Mouse (Mus musculus): ENCODE measurements around the gene Lyzl6. TPM values are rescaled to one million over a fixed set of nuclear protein-coding genes. Genes with fewer than 3 reads are reported as not detected.

The Lyzl6 gene
- polyA plus RNA-seq, 1 experiment: not detected

- no peak for DNase-seq (ENCODE audit: low spot score)
Measured at GRCm38 (mm10) chr11:103645731-103646130, 7.0 kb upstream of the Lyzl6 start.

GRCm38 (mm10) chr11:103643211-103643610, 4.5 kb upstream of the Lyzl6 start:
- DNase-seq (ENCODE audit: low spot score): no peak

- no peak for DNase-seq (ENCODE audit: low spot score)
Measured at GRCm38 (mm10) chr11:103639407-103639946, 787 bp upstream of the Lyzl6 start.

- no peak for DNase-seq (ENCODE audit: low spot score)
Measured at GRCm38 (mm10) chr11:103636261-103636660, 2.4 kb downstream of the Lyzl6 start.

- DNase-seq (ENCODE audit: low spot score): no peak
Measured at GRCm38 (mm10) chr11:103635481-103635880, 3.2 kb downstream of the Lyzl6 start.

- no peak for DNase-seq (ENCODE audit: low spot score)
Measured at GRCm38 (mm10) chr11:103634806-103635205, 3.9 kb downstream of the Lyzl6 start.

- DNase-seq (ENCODE audit: low spot score): no peak
Measured at GRCm38 (mm10) chr11:103627453-103627852, 11.2 kb downstream of the Lyzl6 start.

GRCm38 (mm10) chr11:103621040-103621439, 17.6 kb downstream of the Lyzl6 start, which contains the start of gene Gm884:
Gene Gm884, minus strand, starts transcription at chr11:103621140.
- no peak for DNase-seq (ENCODE audit: low spot score)

GRCm38 (mm10) chr11:103610772-103611171, 27.9 kb downstream of the Lyzl6 start:
- no peak for DNase-seq (ENCODE audit: low spot score)

GRCm38 (mm10) chr11:103606611-103607010, 32.1 kb downstream of the Lyzl6 start:
- DNase-seq (ENCODE audit: low spot score): no peak

Other genes starting within 250 kb of the Lyzl6 start
- gene Plekhm1, start 226.2 kb downstream of the Lyzl6 start, polyA plus RNA-seq (2012; rRNA removed): 15.7 and 16.6 TPM in 2 replicates
- gene Lrrc37a, start 134.3 kb downstream of the Lyzl6 start, polyA plus RNA-seq (2012; rRNA removed): not detected in 2 replicates
- not detected in 2 replicates for gene Gm884, start 17.8 kb downstream of the Lyzl6 start, polyA plus RNA-seq (2012; rRNA removed)
- 0.15 TPM in 1 of 2 replicates, not detected in the other for gene Rprml, start 10.7 kb upstream of the Lyzl6 start, polyA plus RNA-seq (2012; rRNA removed)
- 62.0 and 76.2 TPM in 2 replicates for gene Gosr2, start 59.0 kb upstream of the Lyzl6 start, polyA plus RNA-seq (2012; rRNA removed)
- gene Wnt9b, start 110.9 kb upstream of the Lyzl6 start, polyA plus RNA-seq (2012; rRNA removed): 0.07 and 0.08 TPM in 2 replicates
- not detected in 2 replicates for gene Wnt3, start 135.3 kb upstream of the Lyzl6 start, polyA plus RNA-seq (2012; rRNA removed)